Mouse (Mus musculus): ENCODE results near the gene Tlcd1.

DNA sequence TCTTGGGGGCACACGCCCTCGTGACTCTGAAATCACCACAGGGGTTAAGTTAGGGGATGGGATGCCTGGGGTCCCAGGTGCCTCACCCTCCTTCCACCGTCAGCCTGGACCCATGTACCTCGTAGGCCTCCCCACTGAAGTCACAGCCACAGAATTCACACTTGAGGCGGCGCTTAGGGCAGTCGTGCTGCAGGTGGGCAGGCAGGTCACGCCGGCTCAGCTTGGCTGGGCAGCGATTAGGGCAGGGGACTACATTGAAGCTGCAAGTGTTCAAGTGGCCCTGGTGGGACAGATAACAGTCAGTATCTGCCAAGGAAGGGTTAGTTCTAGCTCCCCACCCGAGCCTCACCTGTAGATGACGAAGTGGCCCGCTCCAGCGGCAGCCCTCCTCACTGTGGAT lies 15.3 kb upstream of the Tlcd1 start:
- TF ChIP-seq CTCF (IDR thresholded peaks at IDR 0.05; ENCODE audit: low read depth, low read length), result no peak
- no peak for TF ChIP-seq POLR2A (IDR thresholded peaks at IDR 0.05; ENCODE audit: borderline replicate concordance, low read depth, low read length)
